Mouse (Mus musculus) adrenal gland, adult (tissue): ENCODE data around the gene Tnfaip8l1.

Experiments used
- DNase-seq, 2 experiments: peaks; one replicate each; pipeline ENCODE4 v3.0.0; 2022 to 2023; ENCODE audit warnings: low spot score in 1 of 2; ENCODE audit not compliant: inconsistent age in 2 of 2

Tnfaip8l1 gene

DNA sequence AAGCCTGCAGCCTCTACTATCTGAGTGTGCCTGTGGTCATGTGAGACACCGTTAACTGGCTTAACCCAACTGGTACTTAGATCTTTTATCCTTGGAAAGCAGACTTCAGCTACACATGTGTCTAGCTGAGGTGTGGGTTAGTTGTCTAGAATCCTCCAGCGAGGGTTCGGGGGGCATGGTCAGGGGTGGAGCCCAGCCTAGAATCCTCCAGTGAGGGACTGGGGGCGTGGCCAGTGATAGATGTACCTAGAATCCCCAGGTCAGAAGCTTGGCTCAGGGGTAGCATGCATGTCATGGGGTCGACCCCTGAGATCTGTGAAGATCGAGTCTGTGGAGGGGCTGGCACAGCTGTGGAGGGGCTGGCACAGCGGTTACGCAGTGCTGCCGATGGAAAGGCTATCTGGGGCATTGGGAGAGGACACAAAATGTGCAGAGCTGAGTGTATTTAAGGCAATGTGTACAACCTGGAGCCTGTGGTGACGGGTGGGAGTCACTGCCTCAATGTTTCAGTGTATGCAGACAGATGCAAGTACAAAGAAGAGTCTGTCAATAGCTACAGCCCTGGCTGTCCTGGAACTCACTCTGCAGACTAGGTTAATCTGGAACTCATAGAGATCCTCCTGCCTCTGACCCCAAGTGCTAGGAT is 11.2 kb downstream of the Tnfaip8l1 start:
- peak in 1 of 2 experiments; percentile 34 for DNase-seq

DNA sequence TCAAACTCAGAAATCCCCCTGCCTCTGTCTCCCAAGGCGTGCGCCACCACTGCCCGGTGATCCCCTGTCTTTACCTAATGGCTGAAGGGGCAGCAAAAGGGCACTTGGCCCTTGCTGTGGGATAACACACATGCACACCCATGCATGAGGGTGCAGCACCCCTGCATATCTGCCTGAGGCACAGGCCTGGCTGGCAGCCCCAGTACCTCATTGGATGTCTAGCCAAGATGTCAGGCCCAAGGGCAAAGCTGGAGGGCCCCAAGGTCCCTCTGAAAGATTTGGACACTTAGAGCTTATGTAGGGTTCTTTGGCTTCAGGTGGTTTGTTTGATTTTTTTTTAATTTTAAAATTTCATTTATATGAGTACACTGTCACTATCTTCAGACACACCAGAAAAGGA is 13.1 kb downstream of the Tnfaip8l1 start:
- DNase-seq: peak in 1 of 2 experiments; percentile 38

DNA sequence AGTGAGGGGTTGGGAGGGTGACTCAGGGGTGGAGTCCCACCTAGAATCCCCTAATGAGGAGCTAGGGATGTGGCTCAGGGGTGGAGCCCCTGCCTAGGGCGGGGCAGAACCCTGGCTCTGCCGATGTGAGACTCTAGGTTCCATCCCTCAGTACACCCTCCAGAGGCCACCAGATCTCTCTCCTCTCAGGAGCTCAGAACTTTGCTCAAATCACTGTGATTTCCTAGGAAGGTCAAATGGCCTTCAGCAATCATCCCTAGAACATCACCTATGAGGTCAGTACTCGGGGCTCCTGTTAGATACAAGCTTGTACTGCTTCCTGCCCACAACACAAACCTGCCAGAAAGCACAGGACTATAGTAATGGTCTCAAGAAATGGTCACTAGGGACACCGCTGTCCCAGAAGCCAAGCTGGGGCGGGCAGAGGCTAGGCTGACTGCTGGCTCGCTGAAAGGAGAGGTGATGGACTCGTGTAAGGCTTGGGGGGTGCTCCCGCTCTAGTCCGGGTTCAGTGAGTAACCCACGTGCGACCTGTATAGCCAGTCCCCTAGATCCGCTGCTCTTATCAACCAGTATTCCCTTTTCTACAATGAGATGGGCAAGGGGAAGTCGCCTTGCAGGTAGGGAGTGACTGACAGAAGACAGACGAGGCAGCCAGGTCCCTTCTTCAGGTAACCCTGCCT is 20.8 kb downstream of the Tnfaip8l1 start:
- DNase-seq: no peak

DNA sequence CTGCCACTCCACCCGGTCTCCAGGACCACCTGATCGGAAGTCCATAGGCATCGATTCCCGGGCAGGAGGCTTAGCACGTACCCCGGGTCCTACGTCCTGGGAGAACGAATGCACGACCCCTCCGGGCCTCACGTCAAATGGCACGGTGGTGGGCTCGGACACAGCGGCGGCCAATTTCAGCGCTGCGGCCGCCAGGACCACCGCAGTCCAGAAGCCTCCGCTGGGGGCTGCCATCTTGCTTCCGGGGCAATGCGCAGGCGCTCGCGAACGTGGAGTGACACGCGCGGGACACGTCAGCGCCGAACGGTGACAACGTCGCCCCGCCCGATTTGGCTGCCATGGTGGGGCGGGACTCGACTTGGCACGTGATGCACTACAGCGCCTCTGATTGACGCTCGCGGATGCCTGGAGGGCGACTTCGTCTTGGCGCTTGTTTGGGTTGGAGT is 21.4 kb downstream of the Tnfaip8l1 start, which contains the start of gene Mydgf:
TSS of gene Mydgf (minus strand) at position 263 of the 446 bp plus-strand sequence.
- DNase-seq: peak; percentile 96 to 98

DNA sequence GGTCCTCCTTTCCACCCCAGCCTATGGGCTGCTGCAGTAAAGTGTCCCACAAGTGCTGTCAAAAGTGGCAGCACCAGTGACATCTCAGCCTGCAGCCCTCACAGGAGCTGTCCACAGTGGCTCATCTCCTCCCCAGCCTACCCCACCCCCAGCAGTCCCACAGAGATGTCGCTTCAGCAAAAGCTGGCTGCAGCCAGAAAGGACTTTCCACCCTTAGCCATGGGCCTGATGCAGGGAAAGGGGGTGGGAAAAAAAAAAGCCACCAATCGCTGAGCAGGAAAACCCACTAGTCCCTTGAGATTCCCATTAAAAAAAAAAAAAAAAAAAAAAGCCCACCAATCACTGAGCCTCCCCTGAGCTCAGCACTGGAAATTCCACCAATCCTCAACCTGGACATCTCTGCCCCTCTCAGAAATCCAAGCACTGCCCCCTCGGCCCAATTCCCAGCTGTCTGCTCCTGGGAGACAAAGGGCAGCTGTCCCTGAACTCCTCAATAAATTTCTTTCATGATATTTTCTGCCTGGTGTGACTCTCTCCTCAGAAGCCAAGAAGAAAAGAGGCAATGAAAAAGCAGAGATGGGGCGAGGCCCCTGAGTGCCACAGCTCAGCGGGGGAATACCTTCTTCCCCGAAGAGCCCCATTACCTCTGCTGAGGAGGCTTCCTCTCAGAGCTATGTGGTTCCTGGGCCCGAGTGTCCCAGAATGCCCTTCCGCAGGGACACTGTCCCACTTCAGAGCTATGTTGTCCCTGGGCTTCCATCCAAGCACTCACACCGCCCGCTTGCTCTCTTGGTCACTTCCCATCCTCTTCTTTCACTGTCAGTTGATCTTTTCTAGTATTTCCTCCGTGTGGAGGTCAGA is 23.2 kb downstream of the Tnfaip8l1 start:
- peak; percentile 85 to 94 for DNase-seq

DNA sequence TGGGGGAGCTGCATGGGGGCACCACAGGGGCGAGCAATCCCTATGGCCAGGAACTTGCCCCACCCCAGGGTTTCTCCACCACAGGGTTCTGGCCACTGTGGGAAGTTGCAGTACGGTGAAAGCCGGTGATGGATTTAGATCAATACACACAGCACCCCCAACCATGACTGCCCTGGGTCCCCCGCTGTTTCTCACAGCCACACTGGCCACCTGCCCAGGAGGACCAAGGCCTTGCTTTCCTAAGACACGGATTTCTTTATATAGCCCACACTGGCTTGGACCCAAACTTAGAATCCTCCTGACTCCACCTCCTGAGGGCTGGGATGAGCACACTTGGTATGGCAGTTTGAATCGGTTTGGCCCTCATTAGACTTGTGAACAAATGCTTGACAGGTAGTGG is 29.0 kb downstream of the Tnfaip8l1 start:
- no peak for DNase-seq

DNA sequence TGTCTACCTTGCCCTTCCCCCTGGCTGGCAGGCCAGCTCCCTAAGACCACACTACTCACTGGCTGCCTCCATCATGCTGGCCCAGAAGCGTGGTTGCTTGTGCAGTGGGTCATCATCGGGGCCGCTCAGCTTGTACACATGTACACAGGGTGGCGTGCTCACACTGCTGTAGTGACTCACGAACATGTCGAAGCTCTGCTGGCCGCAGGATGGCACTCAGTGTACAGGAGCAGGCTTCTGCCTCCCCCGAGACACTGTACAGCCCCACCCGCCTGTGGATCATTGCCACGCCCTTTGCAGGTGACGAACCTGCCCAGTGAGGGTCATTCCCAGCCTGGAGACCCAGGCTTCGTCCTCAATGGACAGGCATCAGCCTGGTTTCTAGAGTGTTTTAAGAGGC is 32.1 kb downstream of the Tnfaip8l1 start:
- DNase-seq: no peak

DNA sequence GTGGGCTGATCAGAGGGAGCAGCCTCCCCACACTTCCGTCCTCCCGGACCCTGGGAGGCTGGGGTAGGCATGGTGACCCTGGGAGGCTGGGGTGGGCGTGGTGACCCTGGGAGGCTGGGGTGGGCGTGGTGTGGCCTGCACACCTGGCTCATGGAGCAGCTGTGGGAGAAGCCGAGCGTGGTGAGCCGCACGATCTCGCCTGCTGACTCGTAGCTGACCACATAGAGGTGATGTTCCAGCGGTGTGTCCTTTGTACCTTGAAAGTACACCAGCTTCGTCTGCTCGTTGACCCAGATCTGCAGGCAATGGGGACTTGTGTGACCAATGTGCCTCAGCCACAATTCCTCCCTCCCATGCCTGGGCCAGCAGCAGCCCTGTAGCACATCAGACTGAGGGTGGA is 32.5 kb downstream of the Tnfaip8l1 start:
- no peak for DNase-seq

DNA sequence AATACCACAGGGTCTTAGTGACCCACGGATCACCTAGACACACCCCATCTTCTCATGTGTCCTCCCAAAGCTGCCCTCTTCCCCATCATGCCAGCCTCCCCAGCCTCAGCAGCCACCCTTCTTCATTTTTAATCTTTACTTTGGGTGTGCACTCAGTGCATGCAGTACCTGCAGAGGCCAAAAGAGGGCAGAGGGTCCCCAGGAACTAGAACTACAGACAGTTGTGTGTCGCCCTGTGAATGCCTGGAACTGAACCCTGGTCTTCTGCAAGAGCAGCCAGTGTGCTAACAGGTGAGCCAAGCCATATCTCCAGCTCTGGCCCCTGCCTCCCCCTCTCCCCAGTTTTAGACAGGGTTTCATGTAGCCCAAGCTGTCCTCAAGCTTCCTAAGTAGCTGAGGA is 34.6 kb downstream of the Tnfaip8l1 start:
- DNase-seq: no peak

DNA sequence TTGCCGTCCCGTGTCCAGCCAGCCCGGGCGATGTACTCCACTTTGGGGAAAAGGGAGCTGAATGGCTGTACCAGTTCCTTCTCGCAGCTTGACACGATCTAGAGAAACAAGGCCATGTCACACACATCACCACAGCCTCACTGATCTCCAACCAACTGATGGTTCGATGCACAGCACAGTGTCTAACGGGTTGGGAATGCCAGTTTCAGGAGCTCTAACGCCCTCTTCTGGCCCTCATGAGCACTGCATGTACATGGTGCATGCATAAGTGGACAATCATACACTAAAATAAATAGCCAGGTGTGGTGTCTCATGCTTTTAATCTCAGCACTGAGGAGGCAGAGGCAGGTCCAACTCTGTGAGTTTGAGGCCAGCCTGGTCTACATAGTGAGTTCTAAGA is 38.3 kb downstream of the Tnfaip8l1 start:
- no peak for DNase-seq

DNA sequence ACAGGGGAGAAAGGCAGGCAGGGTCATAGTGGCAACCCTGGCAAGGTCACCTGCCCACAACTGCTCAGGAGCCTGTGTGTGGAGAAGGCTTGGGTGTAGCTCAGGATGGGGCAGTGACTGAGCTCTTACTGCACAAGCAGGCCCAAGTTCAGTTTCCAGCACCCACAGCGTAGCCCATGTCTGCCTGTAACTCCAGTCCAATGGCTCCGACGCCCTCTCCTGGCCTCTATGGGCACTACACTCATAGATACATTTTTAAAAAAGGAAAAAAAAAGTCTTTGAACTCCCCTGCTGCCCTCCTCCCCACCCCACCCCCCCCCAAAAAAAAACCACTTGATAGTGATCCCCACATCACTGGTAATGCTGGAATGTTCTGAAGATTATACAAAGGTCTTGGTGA is 39.4 kb downstream of the Tnfaip8l1 start:
- DNase-seq: no peak

DNA sequence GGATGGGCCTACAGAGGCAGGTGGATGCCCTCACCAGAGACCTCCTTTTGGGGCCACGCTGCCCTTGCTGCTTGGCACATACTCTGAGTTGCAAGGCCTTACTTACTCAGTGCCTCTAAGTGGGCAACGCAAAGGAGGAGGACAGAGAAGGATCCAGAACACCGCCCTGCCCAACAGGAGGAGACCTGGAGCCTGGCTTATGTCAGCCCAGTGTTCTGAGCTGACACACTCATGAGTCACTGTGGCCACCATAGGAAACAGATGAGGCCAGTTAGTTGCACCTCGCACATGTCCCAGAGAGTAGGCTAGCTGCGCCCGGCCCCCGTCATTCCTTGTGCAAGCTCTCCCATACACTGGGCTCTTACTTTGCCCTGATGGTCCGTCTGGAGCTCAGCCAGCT is 40.2 kb downstream of the Tnfaip8l1 start:
- no peak for DNase-seq

DNA sequence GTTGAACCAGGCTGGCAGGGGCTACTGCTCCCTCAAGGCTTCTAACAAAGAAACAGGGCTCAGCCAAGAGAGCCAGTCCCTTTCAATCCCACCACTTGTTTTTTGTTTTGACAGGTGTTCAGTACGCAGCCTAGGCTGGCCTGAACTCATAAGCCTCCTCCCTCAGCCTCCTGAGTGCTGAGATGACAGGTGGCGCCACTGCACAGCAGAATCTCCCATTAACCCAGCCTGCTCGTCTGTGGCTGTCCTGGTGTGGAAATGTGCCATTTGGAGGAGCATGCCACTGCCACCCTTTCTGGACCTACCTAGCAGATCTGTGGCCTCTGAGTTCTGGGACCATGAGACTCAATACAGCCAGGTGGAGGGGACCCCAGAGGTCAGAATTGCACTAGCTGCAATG is 41.5 kb downstream of the Tnfaip8l1 start:
- DNase-seq: no peak

DNA sequence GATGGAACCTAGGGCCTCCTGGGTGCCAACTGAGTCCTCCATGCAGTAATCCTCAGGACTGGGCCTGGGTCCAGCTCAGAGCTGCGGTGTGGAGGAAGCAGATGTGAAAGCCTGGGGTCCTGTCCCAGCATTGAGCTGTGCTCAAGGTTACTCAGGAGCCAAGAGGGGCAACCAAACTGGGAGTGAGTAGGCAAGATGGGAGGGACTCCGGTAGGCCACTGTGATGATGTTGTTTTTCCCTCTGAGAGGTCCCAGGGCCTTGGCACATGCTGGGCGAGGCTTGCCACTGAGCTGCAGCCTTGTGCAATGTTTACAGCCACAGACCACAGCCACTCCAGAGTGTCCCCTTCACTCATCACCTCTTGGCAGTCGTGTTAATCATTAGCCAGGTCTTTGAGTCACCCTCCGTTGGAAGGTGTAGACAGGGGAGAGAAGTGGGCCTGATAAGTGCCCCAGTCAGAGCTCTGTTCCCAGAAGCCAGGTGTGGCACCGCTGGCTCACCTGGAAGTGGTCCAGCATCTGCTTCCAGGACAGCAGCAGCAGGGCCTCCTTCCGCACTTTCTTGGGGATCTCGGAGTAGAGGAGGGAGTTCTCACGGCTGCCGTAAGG is 44.1 kb downstream of the Tnfaip8l1 start:
- no peak for DNase-seq

DNA sequence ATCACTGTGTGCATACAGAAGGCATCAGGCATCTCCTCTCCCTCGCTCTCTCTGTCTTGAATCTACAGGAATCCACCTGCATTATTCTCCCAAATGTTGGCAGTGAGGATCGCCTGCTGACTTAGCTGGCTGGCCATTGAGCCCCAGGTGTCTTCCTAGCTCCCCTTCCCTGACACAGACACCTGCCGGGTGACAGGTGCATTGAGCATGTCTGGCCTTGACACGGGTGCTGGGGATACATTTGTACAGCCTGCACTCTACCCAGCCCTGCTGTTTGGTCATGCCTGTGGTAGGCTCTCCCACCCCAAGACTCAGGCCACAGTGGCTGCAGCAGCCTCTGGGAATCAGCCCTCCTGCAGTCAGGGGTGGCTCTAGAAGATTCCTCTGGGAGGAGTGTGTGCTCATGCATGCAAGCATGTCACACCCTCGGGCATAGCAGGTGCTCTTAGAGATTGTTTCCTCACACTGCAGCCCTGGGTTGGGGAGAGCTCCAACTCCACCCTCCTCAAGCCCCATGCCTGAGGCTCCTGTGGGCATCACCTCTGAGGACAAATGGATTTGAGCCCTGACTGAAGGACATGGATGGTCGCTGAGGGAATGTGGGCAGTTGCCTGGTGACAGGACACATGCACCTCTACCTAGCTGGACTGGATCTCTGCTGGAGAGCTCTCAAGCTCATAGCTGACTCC is 44.9 kb downstream of the Tnfaip8l1 start:
- no peak for DNase-seq

DNA sequence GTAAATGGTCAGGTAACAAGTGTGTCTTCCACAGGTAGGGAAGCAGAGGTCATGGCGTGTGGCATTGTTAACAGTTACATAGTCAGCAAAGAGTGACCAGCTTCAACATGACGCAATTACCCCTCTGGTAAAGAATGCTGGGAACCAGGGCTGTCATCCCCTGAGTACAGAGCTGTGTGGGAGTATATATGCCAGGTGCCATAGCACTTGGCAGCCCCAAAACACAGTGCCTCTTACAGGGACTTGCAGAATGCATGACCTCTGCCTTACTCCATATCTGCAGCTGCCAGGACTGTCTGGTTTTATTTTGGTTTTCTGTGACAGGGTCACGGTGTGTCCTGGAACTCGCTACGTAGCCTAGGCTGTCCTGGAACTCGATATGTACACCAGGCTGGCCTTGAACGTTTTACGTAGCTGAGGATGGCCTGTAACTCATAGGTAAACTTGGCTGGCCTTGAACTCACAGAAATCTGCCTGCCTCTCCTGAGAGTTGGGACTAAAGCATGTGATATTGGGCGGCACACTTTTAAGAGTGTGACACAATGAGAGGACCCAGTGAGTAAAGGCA is 45.8 kb downstream of the Tnfaip8l1 start:
- DNase-seq: no peak

DNA sequence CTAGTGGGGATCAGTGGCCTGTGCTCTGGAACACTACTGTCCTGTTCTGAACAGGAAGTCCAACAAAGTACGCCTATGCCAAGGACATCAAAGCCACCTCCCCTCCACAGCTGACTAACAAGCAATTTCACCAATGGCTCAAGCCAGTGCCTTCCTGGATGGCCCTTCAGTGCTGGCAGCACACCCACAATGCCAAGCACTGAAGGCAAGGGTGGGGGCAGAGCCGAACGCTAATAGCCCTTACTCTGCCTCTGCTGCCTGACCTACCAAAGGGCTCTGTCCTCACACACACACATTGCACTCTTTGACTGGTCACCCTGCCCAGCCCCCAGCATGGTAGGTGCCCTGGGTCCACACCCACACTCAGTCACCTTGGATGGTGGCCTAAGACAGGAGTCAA is 46.5 kb downstream of the Tnfaip8l1 start:
- no peak for DNase-seq

DNA sequence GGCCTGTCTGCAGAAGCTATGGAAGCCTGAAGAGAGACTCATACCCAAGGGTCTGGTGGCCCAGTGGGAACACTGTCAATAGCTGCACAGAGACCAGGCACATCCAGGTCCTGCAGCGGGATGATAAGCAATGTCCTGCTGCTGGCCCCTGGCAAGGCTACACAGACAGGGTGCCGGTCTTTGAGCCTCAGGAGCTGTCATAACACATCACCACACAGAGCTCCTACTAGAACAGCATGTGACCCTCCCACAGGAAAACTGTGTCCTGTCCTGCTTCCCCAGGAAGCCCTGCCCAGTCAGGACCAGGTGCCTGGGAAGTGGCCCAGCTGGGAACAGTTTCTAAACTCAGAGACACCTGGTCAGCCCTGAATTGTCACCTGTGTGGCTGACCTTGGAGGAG is 48.8 kb downstream of the Tnfaip8l1 start:
- no peak for DNase-seq

DNA sequence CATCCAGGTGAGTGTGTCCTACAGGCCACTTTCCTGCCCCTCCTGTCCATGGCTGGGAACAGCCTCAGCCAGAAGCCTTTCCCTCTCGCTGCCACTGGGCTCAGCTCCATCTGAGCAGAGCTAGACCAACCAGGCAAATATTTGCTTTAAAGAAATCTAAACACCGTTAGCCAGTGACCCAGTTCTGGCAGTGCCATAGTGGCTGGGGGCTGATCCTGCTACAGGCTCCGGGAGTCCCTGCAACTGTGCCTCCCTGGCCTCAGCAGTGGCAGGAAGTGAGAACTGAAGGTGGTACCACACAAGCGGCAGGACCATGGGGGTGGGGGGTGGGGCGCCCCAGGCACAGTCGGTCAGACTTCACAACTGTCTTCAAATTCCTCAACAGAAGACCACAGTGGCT is 50.4 kb downstream of the Tnfaip8l1 start:
- DNase-seq: no peak

DNA sequence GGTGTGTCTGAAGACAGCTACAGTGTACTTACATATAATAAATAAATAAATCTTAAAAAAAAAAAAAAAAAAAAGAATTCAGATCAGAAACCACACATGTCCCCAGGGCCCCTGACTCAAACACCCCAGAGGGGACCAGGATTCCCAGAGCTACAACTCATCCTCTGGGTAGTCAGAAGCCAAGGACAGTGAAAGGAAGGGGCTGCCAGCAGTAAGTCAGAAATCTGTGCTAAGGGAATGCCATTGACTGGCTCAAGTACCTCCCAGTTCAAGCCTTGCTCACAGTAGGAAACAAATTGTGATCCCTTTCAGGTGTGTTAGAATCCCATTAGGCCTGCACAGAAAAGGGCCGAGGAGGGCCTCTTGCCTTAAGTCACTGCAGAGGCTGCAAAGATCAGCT is 52.0 kb downstream of the Tnfaip8l1 start:
- DNase-seq: peak in 1 of 2 experiments; percentile 63
